Mouse (Mus musculus): Measurements from ENCODE around the gene Avil.

GRCm38 (mm10) chr10:127065981-127066380 lies 65.5 kb downstream of the Avil start:
- TF ChIP-seq CTCF (IDR thresholded peaks at IDR 0.05; ENCODE audit: extremely low read depth, insufficient read depth, insufficient read length, insufficient replicate concordance), result no peak
- no peak for TF ChIP-seq POLR2A (IDR thresholded peaks at IDR 0.05; ENCODE audit: low read depth, low read length)
